Mouse (Mus musculus): ENCODE data around the gene Dennd2d.

GRCm38 (mm10) chr3:106502892-106503291 is 20.7 kb downstream of the Dennd2d start:
- TF ChIP-seq EP300 (IDR thresholded peaks at IDR 0.05; ENCODE audit: low read depth) (no peak), CTCF (IDR thresholded peaks at IDR 0.05; ENCODE audit: low read depth) (no peak)

All from liver, embryonic 14.5 days (tissue).